Mouse (Mus musculus) thymus, adult 2 months (tissue): ENCODE data around the gene Bik. TPM values are rescaled to one million over a fixed set of nuclear protein-coding genes. Genes with fewer than 3 reads are reported as not detected.
A peak's percentile ranks its signal among the peaks of the same experiment; 100 is the strongest.
"Not testable (repeated sequence)": the region's sequence is repeated elsewhere in the genome, so short reads cannot be mapped to it uniquely, and the experiment has no call there.

Experiments used
- DNase-seq: peaks from one replicate; pipeline ENCODE4 v3.0.0; 2021
- H3K27ac ChIP-seq: fragments of 200-500 bp; 2 replicates; pipeline ENCODE4 v1.5.1; 2012; ENCODE audit warnings: low read length, control low read depth; ENCODE audit not compliant: control insufficient read depth, insufficient read depth
- H3K27me3 ChIP-seq: fragments of 200-500 bp; 2 replicates; pipeline ENCODE4 v1.6.1; 2012; ENCODE audit warnings: mild to moderate bottlenecking, low read length, moderate library complexity, mixed read lengths; ENCODE audit not compliant: control insufficient read depth, insufficient read depth
- H3K36me3 ChIP-seq: fragments of 200-500 bp; 2 replicates; pipeline ENCODE4 v1.6.1; 2012; ENCODE audit warnings: mild to moderate bottlenecking, low read length, moderate library complexity; ENCODE audit not compliant: control insufficient read depth, insufficient read depth
- H3K4me1 ChIP-seq: fragments of 200-500 bp; replicated peaks from 2 replicates; pipeline ENCODE4 v1.6.1; 2012; ENCODE audit warnings: low read length; ENCODE audit not compliant: control insufficient read depth, insufficient read depth
- H3K4me3 ChIP-seq: fragments of 200-500 bp; 2 replicates; pipeline ENCODE4 v1.5.1; 2012; ENCODE audit warnings: mild to moderate bottlenecking, low read length, control low read depth, moderate library complexity; ENCODE audit not compliant: control insufficient read depth, insufficient read depth
- CTCF ChIP-seq: fragments of 200-500 bp; IDR thresholded peaks from 2 replicates; pipeline ENCODE4 v1.5.1; 2012; ENCODE audit warnings: mild to moderate bottlenecking, control low read depth, low read length, moderate library complexity, borderline replicate concordance; ENCODE audit not compliant: control insufficient read depth, poor library complexity, insufficient read depth; ENCODE audit errors: extremely low read depth
- POLR2A ChIP-seq: fragments of 200-500 bp; IDR thresholded peaks from 2 replicates; pipeline ENCODE4 v1.6.1; 2012; ENCODE audit warnings: mild to moderate bottlenecking, low read length, control low read depth, moderate library complexity; ENCODE audit not compliant: control insufficient read depth, poor library complexity, insufficient read depth; ENCODE audit errors: extremely low read depth
- WGBS: fragments of 180-500 bp; shearing (Covaris S2); methylation state at CpG from one replicate; pipeline ENCODE4 v1.1.7; 2018; 5-methylcytosine and 5-hydroxymethylcytosine counted together
- polyA plus RNA-seq: library from polyadenylated mRNA; depleted of rRNA; stranded (reverse); fragments of >200 nt; gene quantifications from 2 replicates; pipeline ENCODE4 v1.2.3, GENCODE M21; 2012

Bik gene
- polyA plus RNA-seq, 1 experiment: 14.7 TPM

GRCm38 (mm10) chr15:83495787-83496367, 30.8 kb upstream of the Bik start:
- DNase-seq: no peak
- no peaks in the 10 kb centered on the region for H3K4me1 ChIP-seq
- no peaks in the 10 kb centered on the region for H3K36me3 ChIP-seq
- no peak overlapping the region for H3K4me3 ChIP-seq
- H3K27ac ChIP-seq: no peak overlapping the region
- no peaks in the 10 kb centered on the region for H3K27me3 ChIP-seq
- 95% methylated on average over 22 of the region's 22 CpGs for WGBS
- TF ChIP-seq POLR2A (no peak), CTCF (no peak)

- H3K36me3 ChIP-seq: no peaks in the 10 kb centered on the region
- WGBS: 93% methylated on average over 6 of the region's 6 CpGs
- no peaks in the 10 kb centered on the region for H3K27me3 ChIP-seq
- H3K4me1 ChIP-seq: no peaks in the 10 kb centered on the region
- TF ChIP-seq POLR2A (no peak), CTCF (0 out of 2 replicates have a peak, but pooled peaks have one; percentile 16)
- no peak overlapping the region for H3K27ac ChIP-seq
- no peak overlapping the region for H3K4me3 ChIP-seq
- DNase-seq: peak; percentile 14
These were observed 29.4 kb upstream of the Bik start for GRCm38 (mm10) chr15:83497299-83497698.

DNA sequence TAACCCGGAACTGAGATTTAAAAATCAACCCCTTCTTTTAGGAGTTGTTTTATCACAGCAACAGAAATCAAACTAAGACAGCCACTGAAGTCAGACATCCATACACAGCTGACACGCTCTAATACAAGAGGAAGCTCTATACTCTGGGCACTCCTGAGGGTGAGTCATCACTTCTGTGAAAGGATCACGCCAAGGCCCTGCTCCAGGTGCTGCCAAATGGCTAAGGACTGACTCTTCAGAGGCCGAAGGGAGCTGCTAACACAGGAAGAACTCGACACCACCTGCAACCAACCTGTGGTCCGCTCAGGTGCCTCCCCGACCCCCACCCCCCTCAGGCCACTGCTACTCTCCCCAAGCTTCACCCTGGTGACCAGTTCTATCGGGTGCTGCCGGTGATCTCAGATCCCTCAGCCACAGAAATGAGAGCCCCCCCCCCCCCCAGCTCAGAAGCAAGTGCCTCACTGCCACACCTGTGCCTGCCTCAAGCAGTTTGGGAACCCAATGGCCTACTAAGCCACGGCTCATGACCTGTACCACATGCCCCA, 27.4 kb upstream of the Bik start:
- TF ChIP-seq CTCF: no peak
- TF ChIP-seq POLR2A: no peak
- H3K4me1 ChIP-seq: no peaks in the 10 kb centered on the region
- H3K27ac ChIP-seq: no peak overlapping the region
- WGBS: 84% methylated on average over 10 of the region's 10 CpGs
- DNase-seq: no peak
- no peaks in the 10 kb centered on the region for H3K27me3 ChIP-seq
- no peak overlapping the region for H3K4me3 ChIP-seq
- H3K36me3 ChIP-seq: no peaks in the 10 kb centered on the region

- Histone ChIP-seq H3K4me3 (no peak overlapping the region), H3K36me3 (no peaks in the 10 kb centered on the region), H3K4me1 (no peaks in the 10 kb centered on the region), H3K27ac (no peak overlapping the region), H3K27me3 (no peaks in the 10 kb centered on the region)
- peak; percentile 65 for DNase-seq
- TF ChIP-seq POLR2A: no peak
- TF ChIP-seq CTCF: no peak; the same call in 1 of the 2 replicates
- 76% methylated on average over 3 of the region's 3 CpGs for WGBS
These were observed 26.3 kb upstream of the Bik start for GRCm38 (mm10) chr15:83500352-83500751.

DNA sequence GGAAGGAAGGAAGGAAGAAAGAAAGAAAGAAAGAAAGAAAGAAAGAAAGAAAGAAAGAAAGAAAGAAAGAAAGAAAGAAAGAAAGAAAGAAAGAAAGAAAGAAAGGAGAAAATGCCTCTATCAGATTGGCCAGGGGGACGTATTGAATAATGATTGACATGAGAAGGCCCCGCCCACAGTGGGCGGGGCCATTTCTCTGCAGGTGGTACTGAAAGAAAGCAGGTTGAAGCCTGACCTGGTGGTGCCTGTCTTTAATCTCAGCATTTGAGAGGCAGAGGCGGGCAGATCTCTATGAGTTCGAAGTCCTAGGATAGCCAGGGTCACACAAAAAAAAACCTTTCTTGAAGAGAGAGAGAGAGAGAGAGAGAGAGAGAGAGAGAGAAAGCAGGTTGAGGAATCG, 25.2 kb upstream of the Bik start:
- H3K27me3 ChIP-seq, H3K27ac ChIP-seq, H3K4me3 ChIP-seq, H3K4me1 ChIP-seq, H3K36me3 ChIP-seq, DNase-seq: not testable (repeated sequence)
- WGBS: 91% methylated on average over 6 of the region's 6 CpGs

DNA sequence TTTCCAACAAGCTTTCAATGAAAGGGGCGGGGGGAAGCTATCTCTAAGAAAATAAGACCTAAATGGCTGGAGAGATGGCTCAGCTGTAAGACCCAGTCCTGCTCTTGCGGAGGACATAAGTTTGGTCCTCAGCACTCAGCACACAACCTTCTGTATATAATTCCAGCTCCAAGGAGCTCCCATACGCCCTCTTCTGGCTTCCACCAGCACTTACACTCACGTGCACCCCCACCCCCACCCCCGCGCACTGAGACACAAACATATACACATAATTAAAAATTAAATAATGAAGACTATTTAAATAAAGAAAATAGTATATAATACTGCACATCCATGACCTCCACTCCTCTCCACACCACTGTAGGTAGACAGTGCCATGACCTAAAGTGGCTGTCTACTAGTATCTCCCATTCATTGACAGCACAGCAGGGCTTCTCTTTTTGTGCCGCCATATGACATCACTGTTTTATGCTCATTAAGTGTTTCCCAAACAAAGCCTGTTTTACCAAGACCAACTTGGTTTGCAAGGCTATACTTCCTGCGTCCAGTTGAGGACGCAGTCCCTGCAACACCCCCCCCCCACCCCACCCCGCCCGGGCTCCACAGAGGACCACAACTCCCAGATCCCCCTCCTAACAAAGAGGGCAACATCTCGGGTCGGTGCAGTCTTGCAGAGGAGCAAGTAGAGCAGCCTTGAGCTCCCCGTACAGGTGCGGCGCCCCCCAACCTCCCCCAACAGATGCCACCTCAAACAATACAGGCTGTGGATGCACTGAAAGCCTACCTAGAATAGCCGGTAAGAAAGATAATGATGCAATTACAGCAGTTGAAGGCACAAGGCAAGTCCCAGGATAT, 16.5 kb upstream of the Bik start:
- H3K36me3 ChIP-seq: no peaks in the 10 kb centered on the region
- H3K27ac ChIP-seq: no peak overlapping the region
- H3K4me3 ChIP-seq: peak overlapping the region; percentile 54
- DNase-seq: no peak
- TF ChIP-seq CTCF (no peak), POLR2A (no peak)
- H3K4me1 ChIP-seq: peaks cover 3% of the 10 kb centered on the region
- no peaks in the 10 kb centered on the region for H3K27me3 ChIP-seq
- 36% methylated on average over 17 of the region's 17 CpGs for WGBS
